Mouse (Mus musculus) fat pad, adult 2 months (tissue): ENCODE results near the gene Cdc42ep1.

Experiments used
- DNase-seq: peaks from one replicate; pipeline ENCODE4 v3.0.0-alpha.2; 2011; ENCODE audit warnings: low read depth, low spot score; ENCODE audit errors: extremely low read depth

Gene Cdc42ep1

GRCm38 (mm10) chr15:78828315-78828714 is 14.1 kb upstream of the Cdc42ep1 start:
- DNase-seq: no peak

DNA sequence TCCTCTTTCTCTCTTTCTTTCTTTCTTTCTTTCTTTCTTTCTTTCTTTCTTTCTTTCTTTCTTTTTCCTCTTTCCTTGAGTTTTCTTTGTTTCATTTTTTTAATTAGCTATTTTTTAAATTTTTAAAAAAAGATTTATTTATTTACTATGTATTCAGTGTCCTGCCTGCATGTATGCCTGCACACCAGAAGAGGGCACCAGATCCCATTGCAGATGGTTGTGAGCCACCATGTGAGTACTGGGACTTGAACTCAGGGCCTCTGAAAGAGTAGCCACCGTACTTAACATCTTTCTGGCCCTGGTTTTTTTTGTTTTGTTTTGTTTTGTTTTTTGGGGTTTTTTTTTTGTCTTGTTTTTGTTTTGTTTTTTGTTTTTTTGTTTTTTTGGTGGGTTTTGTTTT is 12.8 kb upstream of the Cdc42ep1 start:
- no peak for DNase-seq

DNA sequence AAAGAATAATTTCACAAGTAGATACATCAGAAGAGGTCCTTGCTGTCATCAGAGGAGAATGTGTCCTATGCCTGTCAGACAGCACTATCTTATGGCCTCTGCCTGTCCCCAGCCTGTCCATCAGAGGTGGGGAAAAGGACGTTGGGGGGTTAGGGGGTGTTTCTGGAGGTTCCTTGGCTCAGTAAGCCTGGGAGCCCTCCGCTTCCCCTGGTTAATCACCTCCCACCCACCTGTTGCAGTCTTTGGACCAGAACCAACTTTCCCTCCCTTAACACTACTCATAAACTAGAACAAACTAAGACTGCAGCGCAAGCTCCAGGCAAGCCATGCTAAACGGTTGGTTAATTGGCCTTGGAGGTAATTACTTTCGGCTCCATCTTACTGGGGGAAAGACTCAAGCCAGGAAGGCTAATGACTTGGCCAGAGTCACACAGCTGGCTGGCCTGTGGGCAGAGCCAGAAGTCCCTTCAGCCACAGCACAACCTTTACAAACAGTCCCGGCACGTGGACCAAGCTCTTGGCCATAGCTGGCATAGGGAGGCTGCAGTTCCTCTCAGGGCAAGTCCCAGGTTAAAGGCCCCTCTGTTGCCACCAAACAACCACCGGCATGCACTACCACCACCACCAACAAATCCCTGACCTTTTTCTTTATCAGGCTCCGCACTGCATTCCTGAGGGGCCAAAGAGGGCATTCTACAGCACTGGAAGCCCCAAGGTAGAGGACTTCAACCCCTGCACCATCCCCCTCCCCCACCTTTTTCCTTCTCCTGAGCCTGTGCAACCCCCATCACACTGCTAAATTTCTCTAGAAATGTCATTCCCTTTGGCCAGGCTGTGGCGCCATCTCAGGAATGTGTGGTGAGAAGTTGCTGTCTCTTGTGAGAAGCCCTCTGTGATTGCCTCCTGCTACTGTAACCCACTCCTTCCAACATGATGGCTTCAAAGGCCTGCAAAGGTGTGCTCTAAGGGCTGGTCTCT is 11.4 kb upstream of the Cdc42ep1 start:
- no peak for DNase-seq

GRCm38 (mm10) chr15:78831720-78832657 is 10.4 kb upstream of the Cdc42ep1 start:
- DNase-seq: no peak

GRCm38 (mm10) chr15:78832701-78833123 is 9.7 kb upstream of the Cdc42ep1 start:
- no peak for DNase-seq

- no peak for DNase-seq
These were observed 8.8 kb upstream of the Cdc42ep1 start for GRCm38 (mm10) chr15:78833582-78833981.

GRCm38 (mm10) chr15:78834233-78835005 is 8.0 kb upstream of the Cdc42ep1 start:
- DNase-seq: no peak

GRCm38 (mm10) chr15:78835200-78836085 is 7.0 kb upstream of the Cdc42ep1 start:
- no peak for DNase-seq

DNA sequence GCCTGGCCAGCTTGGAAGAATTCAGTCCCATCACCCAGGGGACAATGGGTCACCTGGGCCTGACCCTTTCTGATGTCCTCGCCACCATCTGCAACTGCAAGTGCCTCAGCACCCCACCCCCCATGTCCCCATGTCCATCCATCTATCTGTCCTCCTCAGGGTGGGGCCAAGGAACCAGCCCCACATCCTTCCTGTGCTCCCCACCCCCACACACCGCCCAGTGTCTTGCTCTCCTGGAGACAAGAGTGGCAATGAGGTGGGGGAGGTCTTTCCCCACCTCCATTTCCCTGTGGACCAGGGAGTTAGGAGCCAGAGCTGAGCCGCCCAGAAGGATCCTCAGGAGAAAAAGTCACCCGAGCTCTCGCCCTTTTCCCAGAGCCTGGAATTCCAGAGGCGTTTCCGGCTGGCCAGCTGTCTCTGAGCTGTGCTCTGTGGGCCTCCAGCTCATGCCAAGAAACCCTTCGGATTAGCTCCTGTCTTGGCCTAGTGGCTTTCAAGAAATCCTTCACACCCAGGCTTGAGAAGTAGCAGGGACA is 6.3 kb upstream of the Cdc42ep1 start:
- no peak for DNase-seq

GRCm38 (mm10) chr15:78839744-78840143 is 2.7 kb upstream of the Cdc42ep1 start:
- no peak for DNase-seq

DNA sequence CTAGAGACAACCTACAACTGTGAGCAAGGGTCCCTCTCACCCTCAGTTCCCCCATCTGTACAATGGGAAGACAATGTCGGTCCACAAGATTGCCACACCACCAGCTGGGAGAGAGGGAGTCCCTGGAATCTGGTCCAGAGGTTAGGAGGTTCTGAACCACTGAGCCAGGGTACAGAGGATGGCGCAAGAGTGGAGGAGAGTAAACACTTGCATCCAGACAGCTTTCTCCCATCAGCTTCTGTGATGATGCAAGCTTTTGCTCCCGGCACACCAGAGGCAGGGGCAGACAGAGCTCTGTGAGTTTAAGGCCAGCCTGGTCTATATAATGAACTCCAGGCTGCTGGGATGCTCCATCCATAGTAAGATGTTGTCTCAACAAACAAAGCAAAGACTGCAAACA is 2.2 kb upstream of the Cdc42ep1 start:
- DNase-seq: no peak

- no peak for DNase-seq
These were observed 1.7 kb upstream of the Cdc42ep1 start for GRCm38 (mm10) chr15:78840751-78841150.

GRCm38 (mm10) chr15:78841161-78841790 is 1.1 kb upstream of the Cdc42ep1 start:
- no peak for DNase-seq

GRCm38 (mm10) chr15:78843581-78844469 is 1.4 kb downstream of the Cdc42ep1 start:
- no peak for DNase-seq

DNA sequence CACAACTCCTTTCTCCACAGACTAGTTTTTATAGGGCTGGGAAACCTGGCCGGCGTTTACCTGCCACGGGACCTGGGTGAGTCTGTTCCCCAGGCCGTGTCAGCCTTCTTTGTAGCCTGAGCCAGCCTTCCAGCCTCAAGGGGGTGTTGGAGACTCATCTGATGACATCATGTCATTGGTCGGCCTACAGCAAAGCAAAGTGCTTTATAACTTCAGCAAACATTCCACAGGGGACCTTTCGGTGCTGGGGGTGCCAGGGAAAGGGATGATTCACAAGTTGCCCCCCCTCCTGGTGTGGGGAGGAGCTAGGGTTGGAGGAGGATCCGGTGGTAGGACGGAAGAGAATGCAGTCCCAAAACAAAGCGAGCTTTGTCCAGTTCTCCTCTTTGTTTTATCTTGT is 2.4 kb downstream of the Cdc42ep1 start:
- DNase-seq: no peak

- DNase-seq: no peak
These were observed 2.9 kb downstream of the Cdc42ep1 start for GRCm38 (mm10) chr15:78845321-78845720.

- DNase-seq: no peak
These were observed 3.4 kb downstream of the Cdc42ep1 start for GRCm38 (mm10) chr15:78845867-78846266.

DNA sequence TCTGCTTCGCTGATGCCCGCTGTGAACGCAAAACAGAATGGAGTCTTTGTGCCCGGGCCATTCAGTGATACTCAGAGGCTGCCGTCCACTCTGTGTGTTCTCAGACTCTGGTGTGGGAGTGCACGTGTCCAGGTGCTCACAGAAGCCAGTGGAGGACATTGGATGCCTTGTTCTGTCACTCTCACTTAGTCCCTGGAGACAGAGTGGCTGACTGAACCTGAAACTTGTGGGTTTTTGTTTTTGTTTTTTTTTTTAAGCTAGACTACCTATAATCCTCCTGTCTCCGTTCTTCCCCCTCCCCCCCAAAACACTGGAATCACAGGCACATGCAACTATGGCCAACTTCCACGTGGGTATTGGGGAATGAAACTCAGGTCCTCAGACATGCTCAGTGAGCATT is 3.9 kb downstream of the Cdc42ep1 start:
- DNase-seq: no peak
